Mouse (Mus musculus) intestine, embryonic 14.5 days (tissue): ENCODE measurements around the gene Chaf1a. TPM values are rescaled to one million over a fixed set of nuclear protein-coding genes. Genes with fewer than 3 reads are reported as not detected.

ENCODE experiments used
- ATAC-seq: fragments of 200-750 bp; cut with Nextera tagmentation; replicated peaks from 2 replicates; pipeline ENCODE4 v1.8.0; 2017; ENCODE audit warnings: low read depth, moderate number of reproducible peaks, moderate TSS enrichment, moderate library complexity; ENCODE audit not compliant: low FRiP score, low TSS enrichment
- DNase-seq: peaks from one replicate; pipeline ENCODE4 v3.0.0-alpha.2; 2018; ENCODE audit warnings: low spot score
- H3K27ac ChIP-seq: fragments of 300-500 bp; sonication (generic); 2 replicates; pipeline ENCODE4 v1.5.1; 2014; ENCODE audit warnings: low read depth, mild to moderate bottlenecking, control low read depth
- H3K27me3 ChIP-seq: fragments of 300-500 bp; sonication (generic); replicated peaks from 2 replicates; pipeline ENCODE4 v1.6.1; 2014; ENCODE audit warnings: low read length, control low read depth; ENCODE audit not compliant: control insufficient read depth, insufficient read depth
- H3K36me3 ChIP-seq: fragments of 300-500 bp; sonication (generic); 2 replicates; pipeline ENCODE4 v1.6.1; 2014; ENCODE audit warnings: low read length, control low read depth; ENCODE audit not compliant: control insufficient read depth, insufficient read depth
- H3K4me1 ChIP-seq: fragments of 300-500 bp; sonication (generic); replicated peaks from 2 replicates; pipeline ENCODE4 v1.6.1; 2014; ENCODE audit warnings: low read length, control low read depth, mixed read lengths; ENCODE audit not compliant: control insufficient read depth, insufficient read depth
- H3K4me2 ChIP-seq: fragments of 300-500 bp; sonication (generic); 2 replicates; pipeline ENCODE4 v1.6.1; 2014; ENCODE audit warnings: low read length
- H3K4me3 ChIP-seq: fragments of 300-500 bp; sonication (generic); 2 replicates; pipeline ENCODE4 v1.5.1; 2014; ENCODE audit warnings: low read depth, low read length, control low read depth, mixed read lengths
- H3K9ac ChIP-seq: fragments of 300-500 bp; sonication (generic); 2 replicates; pipeline ENCODE4 v1.6.1; 2014; ENCODE audit warnings: mild to moderate bottlenecking, low read length
- H3K9me3 ChIP-seq: fragments of 300-500 bp; sonication (generic); 2 replicates; pipeline ENCODE4 v1.6.1; 2016; ENCODE audit warnings: low read length, control low read depth; ENCODE audit not compliant: control insufficient read depth
- WGBS: fragments of 180-500 bp; shearing (Covaris S2); extraction: QIAGEN DNeasy Blood & Tissue Kit; methylation state at CpG from one replicate; pipeline ENCODE4 v1.1.7; 2014; 5-methylcytosine and 5-hydroxymethylcytosine counted together
- polyA plus RNA-seq: library from polyadenylated mRNA; unstranded; fragments of >200 nt; fragmentation: Nextera tagmentation; extraction: Ambion mirVana; gene quantifications from 2 replicates; pipeline ENCODE4 v1.2.1, GENCODE M21; 2014

The Chaf1a gene
- polyA plus RNA-seq, 1 experiment from 2014 or later: 21.8 TPM

- DNase-seq: no peak
- H3K36me3 ChIP-seq: peaks cover 2% of the 10 kb centered on the region; the same call in 1 of the 2 replicates
- no peak within 1 kb of the TSS for H3K9ac ChIP-seq
- H3K4me2 ChIP-seq: no peak within 1 kb of the TSS
- H3K27ac ChIP-seq: no peak within 1 kb of the TSS
- 55% methylated on average over 10 of the region's 10 CpGs for WGBS
- no peaks in the 10 kb centered on the region for H3K27me3 ChIP-seq
- no peak within 1 kb of the TSS for H3K4me3 ChIP-seq
- H3K9me3 ChIP-seq: no peaks in the 10 kb centered on the region
- no peaks in the 10 kb centered on the region for H3K4me1 ChIP-seq
- ATAC-seq: no peak
Measured at GRCm38 (mm10) chr17:56109219-56110051, 69.2 kb downstream of the Chaf1a start, which contains the start of gene Plin4. Gene Plin4, minus strand, starts transcription at chr17:56109803.

DNA sequence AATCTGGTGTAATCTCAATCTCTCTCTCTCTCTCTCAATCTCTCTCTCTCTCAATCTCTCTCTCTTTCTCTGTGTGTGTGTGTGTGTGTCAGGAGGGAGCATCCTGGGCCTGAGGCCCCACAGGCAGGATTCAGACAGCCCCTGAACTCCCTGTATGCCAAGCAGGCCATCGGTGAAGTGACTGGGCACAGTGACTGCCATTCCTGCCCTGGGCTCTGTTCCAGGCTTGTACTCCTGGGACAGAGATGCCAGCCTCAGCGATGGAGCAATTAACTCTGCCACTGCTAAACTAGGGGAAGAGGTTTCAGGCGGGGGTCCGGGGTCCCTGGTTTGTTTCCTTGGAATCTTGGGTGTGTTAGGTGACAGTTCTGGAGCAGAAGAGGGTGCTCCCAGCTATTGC lies 70.3 kb downstream of the Chaf1a start:
- H3K4me3 ChIP-seq: no peak overlapping the region
- ATAC-seq: no peak
- H3K9ac ChIP-seq: no peak overlapping the region
- 75% methylated on average over 4 of the region's 4 CpGs for WGBS
- no peak for DNase-seq
- peaks cover 2% of the 10 kb centered on the region; the same call in 1 of the 2 replicates for H3K36me3 ChIP-seq
- H3K4me2 ChIP-seq: no peak overlapping the region
- H3K9me3 ChIP-seq: no peaks in the 10 kb centered on the region
- H3K4me1 ChIP-seq: no peaks in the 10 kb centered on the region
- no peak overlapping the region for H3K27ac ChIP-seq
- H3K27me3 ChIP-seq: no peaks in the 10 kb centered on the region

GRCm38 (mm10) chr17:56111021-56111420 lies 70.8 kb downstream of the Chaf1a start:
- WGBS: 62% methylated on average over 1 of the region's 1 CpGs
- Histone ChIP-seq H3K36me3 (peaks cover 2% of the 10 kb centered on the region; the same call in 1 of the 2 replicates), H3K4me1 (no peaks in the 10 kb centered on the region), H3K4me3 (no peak overlapping the region), H3K27me3 (no peaks in the 10 kb centered on the region), H3K4me2 (no peak overlapping the region), H3K9me3 (no peaks in the 10 kb centered on the region), H3K9ac (no peak overlapping the region), H3K27ac (no peak overlapping the region)
- DNase-seq: no peak
- ATAC-seq: no peak

DNA sequence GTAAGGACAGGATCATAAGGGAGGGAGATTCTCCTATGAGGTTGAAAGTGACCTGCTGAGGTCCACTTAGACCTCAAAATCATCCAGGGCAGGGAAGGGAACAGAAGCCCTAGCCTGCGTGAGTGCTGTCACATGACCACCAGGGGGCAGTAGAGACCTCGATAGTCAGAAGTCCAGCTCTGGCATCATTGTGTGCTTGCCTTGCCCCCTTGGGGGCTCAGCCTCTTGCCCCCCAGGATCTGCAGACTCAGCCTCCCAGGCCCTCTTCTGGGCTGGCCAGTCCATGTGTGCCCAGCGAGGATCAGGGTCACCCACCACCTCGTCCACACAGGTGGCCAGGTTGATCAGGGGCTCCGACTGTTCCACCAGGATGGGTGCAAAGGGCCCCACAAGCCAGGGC lies 71.6 kb downstream of the Chaf1a start:
- peaks cover 2% of the 10 kb centered on the region; the same call in 1 of the 2 replicates for H3K36me3 ChIP-seq
- ATAC-seq: 0 out of 2 replicates have a peak, but pooled peaks have one; percentile 17
- H3K27me3 ChIP-seq: no peaks in the 10 kb centered on the region; the same call in 1 of the 2 replicates
- no peak overlapping the region for H3K4me3 ChIP-seq
- peak; percentile 81 for DNase-seq
- no peaks in the 10 kb centered on the region for H3K9me3 ChIP-seq
- no peaks in the 10 kb centered on the region for H3K4me1 ChIP-seq
- H3K27ac ChIP-seq: no peak overlapping the region
- 49% methylated on average over 5 of the region's 5 CpGs for WGBS
- no peak overlapping the region for H3K9ac ChIP-seq
- no peak overlapping the region for H3K4me2 ChIP-seq

GRCm38 (mm10) chr17:56112743-56113142 lies 72.5 kb downstream of the Chaf1a start:
- H3K4me3 ChIP-seq: no peak overlapping the region
- H3K27ac ChIP-seq: no peak overlapping the region
- H3K9me3 ChIP-seq: no peaks in the 10 kb centered on the region
- H3K27me3 ChIP-seq: no peaks in the 10 kb centered on the region; the same call in 1 of the 2 replicates
- no peak overlapping the region for H3K9ac ChIP-seq
- H3K36me3 ChIP-seq: peaks cover 2% of the 10 kb centered on the region; the same call in 1 of the 2 replicates
- DNase-seq (no peak), ATAC-seq (no peak)
- H3K4me2 ChIP-seq: no peak overlapping the region
- H3K4me1 ChIP-seq: no peaks in the 10 kb centered on the region
- 67% methylated on average over 3 of the region's 3 CpGs for WGBS

DNA sequence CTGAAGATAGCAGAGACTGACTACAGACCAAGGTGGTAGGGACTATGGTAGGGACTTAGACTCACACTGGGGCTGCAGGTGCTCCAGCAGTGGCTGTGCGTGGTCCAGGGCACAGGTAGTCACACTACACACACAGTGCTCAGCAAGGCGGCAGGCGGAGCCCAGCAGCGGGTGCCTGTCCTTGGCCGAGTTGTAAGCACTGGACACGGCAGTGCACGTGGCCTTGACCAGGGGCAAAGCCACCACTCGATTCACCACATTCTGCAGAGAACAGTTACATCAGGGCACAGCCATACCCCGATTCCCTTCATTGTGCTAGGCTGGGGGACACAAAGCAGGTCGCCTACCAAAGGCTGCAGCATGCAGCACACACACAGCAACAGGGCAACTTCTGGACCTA lies 76.0 kb downstream of the Chaf1a start:
- Histone ChIP-seq H3K27me3 (peaks cover 32% of the 10 kb centered on the region), H3K9ac (no peak overlapping the region), H3K4me3 (no peak overlapping the region), H3K4me1 (no peaks in the 10 kb centered on the region; the same call in 1 of the 2 replicates), H3K4me2 (no peak overlapping the region), H3K36me3 (no peaks in the 10 kb centered on the region), H3K9me3 (no peaks in the 10 kb centered on the region), H3K27ac (no peak overlapping the region)
- 80% methylated on average over 10 of the region's 10 CpGs for WGBS
- DNase-seq (peak; percentile 50), ATAC-seq (no peak)

DNA sequence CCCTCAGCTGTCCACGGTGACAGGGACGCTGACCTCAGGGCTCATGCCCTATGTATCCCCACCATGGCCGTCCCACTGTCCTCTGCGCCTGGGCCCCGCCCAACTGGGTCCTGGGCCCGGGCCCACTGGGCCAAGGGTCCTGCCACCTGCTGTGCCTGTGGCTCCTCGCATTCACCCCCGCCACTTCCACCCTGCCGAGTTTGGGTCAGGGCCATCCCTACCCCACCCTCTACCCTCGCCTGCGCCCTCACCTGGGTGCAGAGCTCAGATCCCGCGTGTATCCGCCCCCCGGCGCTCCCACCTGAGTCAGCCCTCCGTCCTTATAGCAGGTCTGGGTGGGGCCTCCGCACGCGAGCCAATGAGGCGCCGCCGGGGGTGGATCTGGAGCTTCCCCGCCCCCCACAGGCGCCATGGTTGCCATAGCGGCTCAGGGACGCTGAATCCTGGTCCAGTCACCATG lies 77.0 kb downstream of the Chaf1a start, which contains the start of gene Plin5:
TSS of gene Plin5 (minus strand) at position 346 of the 460 bp plus-strand sequence.
- ATAC-seq (peak; percentile 56), DNase-seq (peak; percentile 72)
- Histone ChIP-seq H3K27me3 (peaks cover 43% of the 10 kb centered on the region), H3K27ac (no peak within 1 kb of the TSS), H3K4me3 (peak within 1 kb of the TSS; percentile 25), H3K4me1 (no peaks in the 10 kb centered on the region; the same call in 1 of the 2 replicates), H3K4me2 (peak within 1 kb of the TSS; percentile 48), H3K36me3 (no peaks in the 10 kb centered on the region), H3K9ac (no peak within 1 kb of the TSS), H3K9me3 (peaks cover 4% of the 10 kb centered on the region)
- 4% methylated on average over 27 of the region's 27 CpGs for WGBS

- WGBS: 35% methylated on average over 12 of the region's 12 CpGs
- Histone ChIP-seq H3K4me2 (0 out of 2 replicates have a peak overlapping the region, but pooled peaks have one; percentile 28), H3K27me3 (peaks cover 58% of the 10 kb centered on the region)
Measured at GRCm38 (mm10) chr17:56119431-56119830, 79.2 kb downstream of the Chaf1a start.

More at GRCm38 (mm10) chr17:56119431-56119830, 79.2 kb downstream of the Chaf1a start:
- no peaks in the 10 kb centered on the region for H3K36me3 ChIP-seq
- H3K9me3 ChIP-seq: peaks cover 11% of the 10 kb centered on the region
- no peaks in the 10 kb centered on the region; the same call in none of the 2 replicates for H3K4me1 ChIP-seq
- DNase-seq: peak; percentile 50
- H3K27ac ChIP-seq: no peak overlapping the region
- ATAC-seq: no peak
- no peak overlapping the region for H3K9ac ChIP-seq
- no peak overlapping the region; the same call in 1 of the 2 replicates for H3K4me3 ChIP-seq
